Mouse (Mus musculus) left cerebral cortex, adult 18-20 months (tissue): ENCODE data around the gene Pafah1b1. TPM values are rescaled to one million over a fixed set of nuclear protein-coding genes. Genes with fewer than 3 reads are reported as not detected.

Source experiments
- DNase-seq, 2 experiments: peaks; one replicate each; pipeline ENCODE4 v3.0.0; 2021 to 2022; ENCODE audit warnings: low spot score in 2 of 2, mixed read lengths in 1 of 2
- total RNA-seq, 2 experiments: library from RNA; stranded (reverse); gene quantifications; 2 replicates each; pipeline ENCODE4 v1.2.3; 2021

Pafah1b1 gene
- total RNA-seq, 2 experiments from 2014 or later = 393 to 415 TPM

DNA sequence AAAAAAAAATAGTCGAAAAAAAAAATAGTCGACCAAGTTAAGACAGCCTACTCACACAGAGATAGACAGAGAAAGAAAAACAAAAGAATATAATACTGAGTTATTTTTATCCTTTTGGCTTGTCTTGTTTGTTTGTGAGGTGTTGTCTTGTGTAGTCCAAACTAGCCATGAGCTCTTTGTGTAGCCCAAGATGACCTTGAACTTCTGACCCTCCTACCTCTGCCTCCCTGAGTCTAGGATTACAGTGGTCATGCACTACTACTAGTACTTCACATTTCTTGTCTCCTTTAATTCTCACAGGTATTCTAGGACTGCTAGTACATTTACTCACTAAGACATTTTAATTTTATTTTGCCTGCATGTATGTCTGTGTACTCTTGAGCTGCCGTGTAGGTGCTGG lies 97.0 kb downstream of the Pafah1b1 start:
- no peak for DNase-seq

- DNase-seq = no peak
Observed at GRCm38 (mm10) chr11:74625333-74625732, 99.1 kb downstream of the Pafah1b1 start.

Other genes with a start within 250 kb of the Pafah1b1 start
- 100 to 1,000 TPM; 175 to 181 TPM for gene Rap1gap2, start 113.8 kb downstream of the Pafah1b1 start, total RNA-seq
- 10 to 100 TPM; 34.2 to 35.5 TPM for gene Ccdc92b, start 105.1 kb downstream of the Pafah1b1 start, total RNA-seq
- 10 to 100 TPM; 69.0 to 71.1 TPM for gene Cluh, start 75.2 kb downstream of the Pafah1b1 start, total RNA-seq
- gene Mettl16, start 46.2 kb upstream of the Pafah1b1 start, total RNA-seq = 10 to 100 TPM; 30.4 to 33.5 TPM
- 10 to 100 TPM; 35.1 to 36.0 TPM for gene Mnt, start 106.2 kb upstream of the Pafah1b1 start, total RNA-seq
- gene Sgsm2, start 172.4 kb upstream of the Pafah1b1 start, total RNA-seq = 10 to 100 TPM; 85.2 to 93.8 TPM
- gene Tsr1, start 173.4 kb upstream of the Pafah1b1 start, total RNA-seq = 10 to 100 TPM; 29.9 to 31.1 TPM
- gene Smg6, start 201.2 kb upstream of the Pafah1b1 start, total RNA-seq = 10 to 100 TPM; 30.3 to 31.4 TPM
- 10 to 100 TPM; 78.6 to 83.2 TPM for gene Srr, start 201.3 kb upstream of the Pafah1b1 start, total RNA-seq